Comparison of ENCODE assay signal across 9 mouse cellular contexts in the genomic region with DNA sequence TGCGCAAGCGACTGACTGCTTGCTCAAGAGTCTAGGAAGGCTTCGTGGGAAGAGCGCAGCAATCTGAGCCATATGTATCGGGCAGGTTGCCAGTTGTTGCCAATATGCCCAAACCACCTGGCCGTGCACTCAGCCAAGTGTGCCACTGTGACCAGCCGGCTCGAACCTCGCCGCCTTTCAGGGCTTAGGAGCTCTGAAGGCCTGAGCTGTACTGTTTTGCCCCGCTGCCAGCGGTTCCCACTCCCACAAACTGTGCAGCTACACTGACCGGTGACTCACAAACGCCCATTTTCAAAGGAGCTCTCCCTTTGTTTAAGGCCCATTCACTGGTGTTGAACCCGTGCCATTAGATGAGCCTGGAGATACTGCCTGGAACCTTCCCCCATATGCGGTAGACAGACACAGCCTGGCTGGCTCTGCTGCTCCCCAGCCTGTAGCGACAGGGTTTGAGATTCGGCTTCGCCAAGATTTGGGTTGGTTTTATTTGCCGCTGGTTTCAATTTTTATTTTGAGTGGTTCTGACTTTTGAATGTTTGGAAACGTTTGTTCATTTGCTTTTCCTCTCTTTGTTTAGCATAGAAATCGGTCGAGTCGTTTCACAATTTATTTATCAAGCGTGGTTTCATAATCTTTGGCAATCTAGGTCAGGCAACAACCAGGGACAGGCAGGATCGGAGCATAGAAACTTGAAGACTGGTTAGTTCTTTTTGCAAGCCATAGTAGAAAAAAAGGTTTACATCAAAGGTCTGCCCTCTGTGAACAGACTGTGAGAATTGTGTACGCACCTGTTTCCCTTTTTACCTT.
A peak's percentile ranks its signal among the peaks of the same experiment; 100 is the strongest.
DNase-seq lines count a peak whose midpoint lies in the region; ATAC-seq lines count a peak whose summit lies in the region.
"Had no signal": no experiment of that assay in that cellular context is flagged by ENCODE, and none has a peak within 500 bp of the region (broad histone marks: within the 10 kb centered on the region; RNA-seq: fewer than 3 reads in every experiment).

No protein-coding gene starts in this region.

- H3K9me3 ChIP-seq in hindbrain, embryonic 12.5 days (replicated peaks) = no peaks in the 10 kb centered on the region
- no peaks in the 10 kb centered on the region for H3K9me3 ChIP-seq in hindbrain, embryonic 10.5 days
- H3K9me3 ChIP-seq in forebrain, embryonic 14.5 days (replicated peaks; ENCODE audit: control insufficient read depth, low read length) = no peaks in the 10 kb centered on the region
- H3K9me3 ChIP-seq in midbrain, embryonic 16.5 days (replicated peaks; ENCODE audit: control insufficient read depth, low read length, poor library complexity, severe bottlenecking) = no peaks in the 10 kb centered on the region

- 83% methylated on average over 27 of the region's 27 CpGs for WGBS in hindbrain, embryonic 12.5 days
- WGBS in hindbrain, embryonic 10.5 days = 87% methylated on average over 27 of the region's 27 CpGs
- WGBS in forebrain, embryonic 14.5 days = 48% methylated on average over 27 of the region's 27 CpGs
- WGBS in midbrain, embryonic 16.5 days = 66% methylated on average over 27 of the region's 27 CpGs

- H3K4me3 ChIP-seq in hindbrain, embryonic 12.5 days = no peak overlapping the region
- H3K4me3 ChIP-seq in hindbrain, embryonic 10.5 days = no peak overlapping the region
- H3K4me3 ChIP-seq in forebrain, embryonic 14.5 days (ENCODE audit: low read depth, low read length) = no peak overlapping the region
- no peak overlapping the region for H3K4me3 ChIP-seq in midbrain, embryonic 16.5 days (ENCODE audit: low read depth, low read length)
- H3K4me3 ChIP-seq: myocyte had no signal

- H3K4me2 ChIP-seq in hindbrain, embryonic 12.5 days (replicated peaks) = no peak overlapping the region
- peak overlapping the region; percentile 20 for H3K4me2 ChIP-seq in forebrain, embryonic 14.5 days (ENCODE audit: low read length)
- H3K4me2 ChIP-seq in midbrain, embryonic 16.5 days (ENCODE audit: low read length) = peak overlapping the region; percentile 30; the same call in 1 of the 2 replicates

- H3K27me3 ChIP-seq in hindbrain, embryonic 12.5 days = no peaks in the 10 kb centered on the region
- no peaks in the 10 kb centered on the region for H3K27me3 ChIP-seq in hindbrain, embryonic 10.5 days (ENCODE audit: insufficient read depth, poor library complexity, severe bottlenecking)
- H3K27me3 ChIP-seq in forebrain, embryonic 14.5 days (replicated peaks; ENCODE audit: control insufficient read depth, insufficient read depth, low read length) = no peaks in the 10 kb centered on the region
- no peaks in the 10 kb centered on the region for H3K27me3 ChIP-seq in midbrain, embryonic 16.5 days (ENCODE audit: control insufficient read depth, insufficient read depth, low read depth, low read length)

- H3K36me3 ChIP-seq in hindbrain, embryonic 12.5 days = no peaks in the 10 kb centered on the region
- no peaks in the 10 kb centered on the region for H3K36me3 ChIP-seq in hindbrain, embryonic 10.5 days
- no peaks in the 10 kb centered on the region for H3K36me3 ChIP-seq in forebrain, embryonic 14.5 days (ENCODE audit: control insufficient read depth, insufficient read depth, low read length)
- no peaks in the 10 kb centered on the region for H3K36me3 ChIP-seq in midbrain, embryonic 16.5 days (ENCODE audit: control insufficient read depth, insufficient read depth, low read length)

- H3K4me1 ChIP-seq in hindbrain, embryonic 12.5 days = peaks cover 15% of the 10 kb centered on the region
- H3K4me1 ChIP-seq in hindbrain, embryonic 10.5 days (replicated peaks) = no peaks in the 10 kb centered on the region
- H3K4me1 ChIP-seq in forebrain, embryonic 14.5 days (ENCODE audit: control insufficient read depth, insufficient read depth, low read length) = peaks cover 49% of the 10 kb centered on the region
- H3K4me1 ChIP-seq in midbrain, embryonic 16.5 days (ENCODE audit: control insufficient read depth, insufficient read depth, low read length) = no peaks in the 10 kb centered on the region; the same call in 1 of the 2 replicates

- ATAC-seq in hindbrain, embryonic 12.5 days (ENCODE audit: low FRiP score) = peak; percentile 64
- ATAC-seq in forebrain, embryonic 14.5 days = peak; percentile 84
- peak; percentile 85 for ATAC-seq in midbrain, embryonic 16.5 days

- intact Hi-C loops in heart, postnatal 36 days (cut with DNase I) = no loop called here
- intact Hi-C loops in heart, postnatal 14 days (cut with DNase I) = no loop called here

- no peak overlapping the region for H3K9ac ChIP-seq in hindbrain, embryonic 12.5 days
- peak overlapping the region; percentile 13; the same call in 1 of the 2 replicates for H3K9ac ChIP-seq in forebrain, embryonic 14.5 days (ENCODE audit: low read length)
- no peak overlapping the region for H3K9ac ChIP-seq in midbrain, embryonic 16.5 days (ENCODE audit: low read depth, low read length)

- DNase-seq in hindbrain, embryonic 10.5 days (ENCODE audit: low spot score) = no peak
- peak; percentile 28 to 50 for DNase-seq in adrenal gland, postnatal 36 days
- peak; percentile 92 for DNase-seq in forebrain, embryonic 14.5 days (ENCODE audit: low spot score)
- DNase-seq in layer of hippocampus, postnatal 25 days (ENCODE audit: extremely low spot score in 1 of 2, low spot score in 1 of 2) = peak; percentile 72
- no peak for DNase-seq in heart, postnatal 36 days
- DNase-seq in heart, postnatal 14 days = no peak

- H3K27ac ChIP-seq in hindbrain, embryonic 12.5 days = peak overlapping the region; percentile 44
- H3K27ac ChIP-seq in hindbrain, embryonic 10.5 days = no peak overlapping the region
- peak overlapping the region; percentile 89 for H3K27ac ChIP-seq in forebrain, embryonic 14.5 days (ENCODE audit: low read depth, low read length)
- H3K27ac ChIP-seq in midbrain, embryonic 16.5 days (ENCODE audit: low read length) = peak overlapping the region; percentile 69; the same call in 1 of the 2 replicates

Comparison
In these comparisons a context has a peak if more than half of its experiments do, and no peak if none do; other contexts are left out.
1. DNase-seq: peak in adrenal gland, postnatal 36 days (2 of 2), forebrain, embryonic 14.5 days (single experiment) and layer of hippocampus, postnatal 25 days (2 of 2); none in hindbrain, embryonic 10.5 days (single experiment), heart, postnatal 36 days (0 of 2) and heart, postnatal 14 days (0 of 2).
2. Peak in every context shown above with its lines, with median percentiles within 50 percentile points of each other: ATAC-seq.